Mouse (Mus musculus) heart, adult 2 months (tissue): Measurements from ENCODE around the gene Ythdc1.

Experiments used
- CTCF ChIP-seq: fragments of 200-600 bp; IDR thresholded peaks from 2 replicates; pipeline ENCODE4 v1.8.1; 2022; ENCODE audit warnings: antibody characterized with exemption, mild to moderate bottlenecking, moderate library complexity
- EP300 ChIP-seq: fragments of 200-500 bp; IDR thresholded peaks from 2 replicates; pipeline ENCODE4 v1.6.1; 2011; ENCODE audit warnings: low read depth, low read length, control low read depth; ENCODE audit not compliant: insufficient read depth
- POLR2A ChIP-seq: fragments of 200-500 bp; IDR thresholded peaks from 2 replicates; pipeline ENCODE4 v1.6.1; 2011; ENCODE audit warnings: mild to moderate bottlenecking, low read depth, low read length, control low read depth; ENCODE audit not compliant: insufficient read depth

GRCm38 (mm10) chr5:86858336-86858735, 54.3 kb downstream of the Ythdc1 start:
- no peak for TF ChIP-seq CTCF
- no peak for TF ChIP-seq POLR2A
- no peak for TF ChIP-seq EP300
